Mouse (Mus musculus) kidney, adult 2 months (tissue): ENCODE measurements around the gene Krt18.

Source experiments
- CTCF ChIP-seq: fragments of 200-500 bp; conservative IDR thresholded peaks from 2 replicates; pipeline ENCODE4 v1.5.1; 2011; ENCODE audit warnings: low read depth, mild to moderate bottlenecking, control low read depth, low read length, moderate library complexity, mixed read lengths; ENCODE audit not compliant: insufficient read depth, insufficient read length
- POLR2A ChIP-seq: fragments of 200-500 bp; IDR thresholded peaks from one replicate; pipeline ENCODE4 v1.6.1; 2011; ENCODE audit warnings: low read depth, low read length, control low read depth

- TF ChIP-seq CTCF (no peak), POLR2A (no peak)
Observed at GRCm38 (mm10) chr15:101988714-101989113, 39.3 kb upstream of the Krt18 start.
